Mouse (Mus musculus) layer of hippocampus, adult 9-10 months (tissue): ENCODE results near the gene Ugdh.

Source experiments
- DNase-seq: peaks from one replicate; pipeline ENCODE4 v3.0.0; 2022; ENCODE audit warnings: low spot score

Gene Ugdh

GRCm38 (mm10) chr5:65428321-65428720, 7.4 kb downstream of the Ugdh start:
- no peak for DNase-seq

GRCm38 (mm10) chr5:65425251-65425650, 10.5 kb downstream of the Ugdh start:
- DNase-seq = no peak

GRCm38 (mm10) chr5:65424215-65424614, 11.5 kb downstream of the Ugdh start:
- DNase-seq = no peak

GRCm38 (mm10) chr5:65422803-65423202, 12.9 kb downstream of the Ugdh start:
- no peak for DNase-seq

GRCm38 (mm10) chr5:65420822-65421221, 14.9 kb downstream of the Ugdh start:
- no peak for DNase-seq

- DNase-seq = no peak
These were observed 16.6 kb downstream of the Ugdh start for GRCm38 (mm10) chr5:65419136-65419535.

GRCm38 (mm10) chr5:65415653-65416458, 19.9 kb downstream of the Ugdh start:
- DNase-seq = no peak

- no peak for DNase-seq
These were observed 27.8 kb downstream of the Ugdh start for GRCm38 (mm10) chr5:65407989-65408388.

- peak; percentile 84 for DNase-seq
These were observed 34.3 kb downstream of the Ugdh start for GRCm38 (mm10) chr5:65401251-65401994.

GRCm38 (mm10) chr5:65394425-65394824, 41.3 kb downstream of the Ugdh start:
- DNase-seq = no peak

- DNase-seq = no peak
These were observed 44.0 kb downstream of the Ugdh start for GRCm38 (mm10) chr5:65391753-65392152.

GRCm38 (mm10) chr5:65390648-65391644, 44.8 kb downstream of the Ugdh start, which contains the start of the genes Rpl9 and Lias:
TSS of gene Rpl9 (minus strand) at chr5:65391444.
TSS of gene Lias (plus strand) at chr5:65391497.
- DNase-seq = peak; percentile 97

GRCm38 (mm10) chr5:65387008-65387867, 48.5 kb downstream of the Ugdh start:
- no peak for DNase-seq

GRCm38 (mm10) chr5:65385704-65386103, 50.0 kb downstream of the Ugdh start:
- DNase-seq = no peak

GRCm38 (mm10) chr5:65374746-65375145, 61.0 kb downstream of the Ugdh start:
- DNase-seq = no peak

- no peak for DNase-seq
These were observed 64.2 kb downstream of the Ugdh start for GRCm38 (mm10) chr5:65371551-65371950.

GRCm38 (mm10) chr5:65367837-65368236, 67.9 kb downstream of the Ugdh start:
- no peak for DNase-seq
